Mouse (Mus musculus) retina, postnatal 1 day (tissue): Measurements from ENCODE around the gene Mab21l3.

Source experiments
- DNase-seq: peaks from one replicate; pipeline ENCODE4 v3.0.0-alpha.2; 2012

Gene Mab21l3

GRCm38 (mm10) chr3:101799852-101800595, 48.7 kb downstream of the Mab21l3 start:
- no peak for DNase-seq

GRCm38 (mm10) chr3:101797830-101798709, 50.7 kb downstream of the Mab21l3 start:
- DNase-seq = no peak

GRCm38 (mm10) chr3:101796212-101796611, 52.5 kb downstream of the Mab21l3 start:
- DNase-seq = no peak

DNA sequence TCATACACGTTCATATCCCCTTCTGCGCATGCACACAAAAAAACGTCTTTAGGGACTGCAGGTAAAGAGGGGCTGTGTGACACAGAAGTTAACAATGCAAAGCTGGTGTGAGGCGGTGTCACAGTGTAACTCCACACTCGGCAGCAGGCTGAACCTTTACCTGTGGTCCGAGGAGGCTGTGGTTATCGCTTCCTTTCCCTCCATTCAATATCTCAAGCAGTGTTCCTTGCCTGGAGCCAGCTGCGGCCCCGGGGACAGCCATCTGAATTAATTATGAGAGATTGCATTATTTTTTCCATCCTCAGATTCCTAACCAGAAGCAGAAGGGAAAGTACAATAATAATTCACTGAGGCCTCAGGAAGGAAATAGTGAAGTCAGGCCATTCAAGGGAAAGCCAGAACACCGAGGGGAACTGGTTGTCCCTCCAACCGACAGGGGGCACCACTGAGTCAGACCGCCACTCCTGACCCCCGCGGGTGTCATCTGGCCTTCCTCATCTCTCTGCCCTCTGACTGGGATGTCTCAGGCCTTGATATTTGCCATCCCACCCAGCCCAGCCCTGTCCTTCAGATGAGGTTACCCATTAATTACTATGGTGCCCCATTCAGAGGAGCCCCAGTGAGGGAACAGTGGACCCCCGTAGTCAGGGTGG, 53.2 kb downstream of the Mab21l3 start:
- no peak for DNase-seq

DNA sequence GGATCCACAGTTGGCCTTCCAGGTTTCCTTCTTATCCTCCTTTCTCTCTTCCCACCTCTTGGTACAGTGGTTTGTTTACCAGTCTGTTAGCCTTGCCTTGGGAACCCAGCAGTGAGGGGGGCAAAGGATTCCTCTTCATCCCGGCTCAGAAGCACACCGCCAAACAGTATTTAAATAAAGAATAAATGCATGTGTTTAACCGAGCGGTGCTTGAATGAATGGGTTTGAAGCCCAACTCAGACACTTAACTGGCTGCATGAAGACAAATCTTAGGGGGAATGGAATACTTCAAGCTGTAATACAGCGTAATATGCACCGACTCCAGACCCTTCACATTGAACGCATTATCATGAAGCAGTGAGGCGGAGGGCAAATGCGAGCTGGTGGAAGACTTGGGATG, 54.1 kb downstream of the Mab21l3 start:
- DNase-seq = peak; percentile 53

GRCm38 (mm10) chr3:101794026-101794425, 54.7 kb downstream of the Mab21l3 start:
- DNase-seq = no peak

- no peak for DNase-seq
Measured at GRCm38 (mm10) chr3:101792191-101792590, 56.6 kb downstream of the Mab21l3 start.

GRCm38 (mm10) chr3:101784768-101785424, 63.9 kb downstream of the Mab21l3 start:
- no peak for DNase-seq

GRCm38 (mm10) chr3:101783793-101784192, 65.0 kb downstream of the Mab21l3 start:
- DNase-seq = peak; percentile 81

- peak; percentile 69 for DNase-seq
Measured at GRCm38 (mm10) chr3:101780874-101781483, 67.8 kb downstream of the Mab21l3 start.

- no peak for DNase-seq
Measured at GRCm38 (mm10) chr3:101778896-101779665, 69.7 kb downstream of the Mab21l3 start.

DNA sequence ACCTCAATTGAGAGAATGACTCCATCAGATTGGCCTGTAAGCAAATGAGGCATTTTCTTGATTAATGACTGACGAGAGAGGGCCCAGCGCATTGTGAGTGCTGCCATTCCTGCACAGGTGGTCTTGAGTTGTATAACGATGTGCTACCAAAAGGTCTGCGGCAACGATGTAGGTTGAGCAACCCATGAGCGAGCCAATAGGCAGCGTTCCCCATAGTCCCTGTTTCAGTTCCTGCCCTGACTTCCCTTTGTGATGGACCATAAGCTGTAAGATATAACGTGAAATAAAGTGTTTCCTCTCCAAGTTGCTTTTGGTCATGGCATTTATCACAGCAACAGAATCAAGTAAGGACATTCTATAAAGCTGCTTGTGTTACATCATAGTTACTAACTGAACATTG, 73.0 kb downstream of the Mab21l3 start:
- DNase-seq = no peak

DNA sequence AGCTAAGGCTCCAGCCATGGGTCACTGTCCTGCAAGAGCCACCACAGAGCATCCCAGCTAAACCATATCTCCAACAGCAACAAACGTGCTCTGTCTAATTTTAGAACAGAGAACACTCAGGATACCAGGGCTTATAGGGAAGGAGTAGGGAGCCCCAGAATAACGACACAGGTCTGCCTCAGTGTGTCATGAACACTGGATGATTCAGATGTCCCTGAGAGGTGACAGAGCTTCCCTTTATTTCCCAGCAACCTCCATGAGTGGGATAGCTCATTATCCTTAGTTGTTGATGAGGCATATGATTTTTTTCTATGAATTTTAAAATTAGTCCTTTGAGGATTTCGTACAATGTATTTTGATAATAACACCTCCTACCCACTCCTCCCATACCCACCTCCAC, 78.2 kb downstream of the Mab21l3 start:
- no peak for DNase-seq

- no peak for DNase-seq
Measured at GRCm38 (mm10) chr3:101763566-101763965, 85.2 kb downstream of the Mab21l3 start.
